Mouse (Mus musculus): ENCODE data around the gene Coq10b. TPM values are rescaled to one million over a fixed set of nuclear protein-coding genes. Genes with fewer than 3 reads are reported as not detected.
"Not testable (repeated sequence)": the region's sequence is repeated elsewhere in the genome, so short reads cannot be mapped to it uniquely, and the experiment has no call there.

Coq10b gene
- total RNA-seq, 2 experiments from 2014 or later: 34.8 to 38.7 TPM

DNA sequence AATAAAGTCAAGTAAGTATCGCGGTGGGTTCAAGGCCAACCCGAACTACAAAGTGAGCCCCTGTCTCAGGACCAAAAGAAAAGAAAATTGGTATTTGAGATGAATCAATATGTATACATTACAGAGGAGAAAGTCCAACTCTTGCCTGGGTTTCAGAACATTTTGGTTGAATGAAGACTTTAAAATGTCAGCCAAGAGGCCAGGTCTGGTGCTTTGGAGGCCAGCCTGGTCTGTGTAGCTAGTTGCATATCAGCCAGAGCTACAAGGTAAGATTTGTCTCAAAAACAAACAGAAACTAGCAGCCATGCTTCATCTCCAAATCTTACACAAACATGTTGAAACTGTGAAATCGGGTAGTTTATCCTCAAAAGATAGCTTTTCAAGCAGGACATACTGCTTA, 1.0 kb downstream of the Coq10b start:
- intact Hi-C loops (cut with DNase I): loop anchor here (2.0 kb wide), 1 partner anchor 33 kb away; no protein-coding TSS in a partner anchor
- no peak for DNase-seq

DNA sequence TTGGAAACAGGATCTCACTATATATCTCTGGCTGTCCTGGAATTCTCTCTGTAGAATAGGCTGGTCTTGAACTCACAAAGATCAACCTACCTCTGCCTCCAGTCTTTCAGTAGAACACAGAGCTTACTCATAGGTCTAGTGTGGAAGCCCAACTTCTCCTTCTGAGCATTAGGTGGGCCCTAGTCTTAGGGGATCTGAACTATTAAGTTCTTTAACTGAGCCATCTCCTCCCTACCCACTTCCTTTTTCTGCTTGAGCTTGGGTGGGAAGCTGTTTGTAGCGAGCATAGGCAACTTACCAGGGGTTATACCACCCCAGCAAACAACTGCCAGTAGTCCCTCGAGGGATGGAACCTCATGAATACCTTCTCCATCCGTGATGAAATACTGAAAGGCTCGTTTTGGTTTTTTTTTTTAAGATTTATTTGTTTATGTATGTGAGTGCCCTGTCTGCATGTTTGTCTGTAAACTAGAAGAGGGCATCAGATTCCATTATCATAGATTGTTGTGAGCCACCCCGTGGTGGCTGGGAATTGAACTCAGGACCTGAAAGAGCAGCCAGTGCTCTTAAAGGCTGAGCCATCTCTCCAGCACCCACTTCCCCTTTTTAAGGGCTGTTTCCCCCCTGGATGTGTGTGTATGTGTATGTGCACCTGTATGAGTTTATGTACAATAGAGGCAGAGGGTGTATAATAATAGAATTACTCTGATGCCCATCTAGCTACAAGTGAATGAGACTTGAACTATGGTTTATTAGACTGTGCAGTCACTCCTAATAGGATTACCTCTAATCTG, 2.9 kb downstream of the Coq10b start:
- intact Hi-C loops (cut with DNase I): no loop called here
- no peak for DNase-seq

DNA sequence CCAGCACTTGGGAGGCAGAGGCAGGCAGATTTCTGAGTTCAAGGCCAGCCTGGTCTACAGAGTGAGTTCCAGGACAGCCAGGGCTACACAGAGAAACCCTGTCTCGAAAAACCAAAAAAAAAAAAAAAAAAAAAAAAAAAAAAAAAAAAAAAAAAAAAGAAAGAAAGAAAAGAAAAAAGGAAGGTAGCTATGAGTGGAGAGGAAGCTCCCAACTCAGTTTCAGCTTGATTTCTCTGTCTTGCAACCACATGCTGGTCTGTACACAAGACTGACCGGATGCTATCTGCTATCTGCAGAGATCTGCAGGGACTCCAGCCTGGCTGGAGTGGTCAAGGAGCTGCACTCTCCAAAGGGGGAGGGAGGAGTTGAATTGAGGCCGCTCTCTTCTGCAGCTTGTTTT, 5.8 kb downstream of the Coq10b start:
- DNase-seq; intact Hi-C loops (cut with DNase I): not testable (repeated sequence)

DNA sequence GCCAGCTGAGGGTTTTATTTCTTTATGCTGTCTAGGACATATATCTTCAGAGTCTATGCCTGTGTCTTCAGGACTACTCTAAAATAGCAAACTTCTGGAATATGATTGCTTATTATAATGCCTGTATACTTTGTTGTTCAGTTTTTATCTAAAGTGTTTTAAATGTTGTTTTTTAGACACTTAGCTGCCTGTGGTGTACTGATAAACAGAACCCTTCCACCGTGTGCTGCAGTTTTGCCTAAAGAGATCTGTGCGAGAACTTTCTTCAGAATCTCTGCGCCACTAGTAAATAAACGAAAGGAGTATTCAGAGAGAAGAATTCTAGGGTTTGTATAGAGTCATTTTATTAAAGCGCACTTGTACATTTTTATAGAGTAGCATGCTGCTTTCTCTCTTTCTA, 8.5 kb downstream of the Coq10b start:
- no peak for DNase-seq
- intact Hi-C loops (cut with DNase I): no loop called here

DNA sequence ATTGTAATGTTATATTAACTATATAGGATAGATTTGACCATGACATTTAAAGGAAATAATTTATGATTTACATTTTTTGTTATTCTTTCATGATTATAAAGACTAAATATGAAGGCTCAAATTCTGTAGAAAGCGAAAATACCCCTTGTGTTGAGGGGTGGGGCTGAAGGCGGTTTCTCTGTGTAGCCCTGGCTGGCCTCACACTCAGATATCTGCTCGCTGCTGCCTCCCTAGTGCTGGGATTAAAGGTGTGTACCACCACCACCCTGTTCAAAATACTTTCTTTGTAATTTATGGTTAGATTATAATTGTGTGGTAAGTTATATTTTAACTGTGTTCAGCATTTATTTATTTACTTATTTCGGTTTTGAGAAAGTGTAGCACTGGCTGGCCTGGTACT, 9.2 kb downstream of the Coq10b start:
- intact Hi-C loops (cut with DNase I): no loop called here
- no peak for DNase-seq

DNA sequence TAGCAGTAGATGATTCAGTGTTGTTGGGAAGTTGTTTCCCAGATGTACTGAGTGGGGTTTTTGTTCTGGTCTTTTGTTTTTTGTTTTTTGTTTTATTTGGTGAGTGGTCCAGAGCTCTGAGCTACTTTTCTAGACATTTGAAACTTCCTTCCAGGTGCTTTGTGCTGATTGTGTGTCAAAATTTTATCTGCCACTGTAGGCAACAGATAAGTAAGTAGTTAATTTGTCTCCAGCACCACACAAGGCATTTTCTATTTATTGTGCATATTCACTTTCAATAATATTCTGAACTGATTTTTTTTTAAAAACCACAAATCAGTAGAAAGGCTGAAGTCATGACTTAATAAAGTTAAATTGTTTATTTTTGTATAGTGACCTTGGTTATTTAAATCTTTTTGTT, 19.8 kb downstream of the Coq10b start:
- DNase-seq; intact Hi-C loops (cut with DNase I): not testable (repeated sequence)

DNA sequence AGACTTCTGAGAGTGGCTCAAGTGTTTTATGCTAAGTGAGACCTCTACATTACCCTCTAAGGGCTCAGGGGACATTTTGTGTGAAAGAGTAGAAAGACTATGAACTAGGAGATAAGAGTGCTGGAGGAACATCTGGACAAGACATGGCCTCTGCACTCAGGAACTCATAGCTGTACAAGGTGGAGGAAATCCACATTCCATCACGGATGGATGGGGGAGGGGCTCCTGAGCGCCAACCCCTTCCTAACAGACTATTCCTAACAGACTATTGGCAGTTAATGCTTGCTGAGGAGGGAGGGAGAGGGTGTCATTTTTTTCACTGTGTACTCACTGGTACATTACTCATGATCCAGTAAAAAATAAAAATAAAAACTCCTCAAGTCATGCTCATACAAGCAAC, 22.2 kb downstream of the Coq10b start:
- intact Hi-C loops (cut with DNase I): no loop called here
- DNase-seq: no peak

DNA sequence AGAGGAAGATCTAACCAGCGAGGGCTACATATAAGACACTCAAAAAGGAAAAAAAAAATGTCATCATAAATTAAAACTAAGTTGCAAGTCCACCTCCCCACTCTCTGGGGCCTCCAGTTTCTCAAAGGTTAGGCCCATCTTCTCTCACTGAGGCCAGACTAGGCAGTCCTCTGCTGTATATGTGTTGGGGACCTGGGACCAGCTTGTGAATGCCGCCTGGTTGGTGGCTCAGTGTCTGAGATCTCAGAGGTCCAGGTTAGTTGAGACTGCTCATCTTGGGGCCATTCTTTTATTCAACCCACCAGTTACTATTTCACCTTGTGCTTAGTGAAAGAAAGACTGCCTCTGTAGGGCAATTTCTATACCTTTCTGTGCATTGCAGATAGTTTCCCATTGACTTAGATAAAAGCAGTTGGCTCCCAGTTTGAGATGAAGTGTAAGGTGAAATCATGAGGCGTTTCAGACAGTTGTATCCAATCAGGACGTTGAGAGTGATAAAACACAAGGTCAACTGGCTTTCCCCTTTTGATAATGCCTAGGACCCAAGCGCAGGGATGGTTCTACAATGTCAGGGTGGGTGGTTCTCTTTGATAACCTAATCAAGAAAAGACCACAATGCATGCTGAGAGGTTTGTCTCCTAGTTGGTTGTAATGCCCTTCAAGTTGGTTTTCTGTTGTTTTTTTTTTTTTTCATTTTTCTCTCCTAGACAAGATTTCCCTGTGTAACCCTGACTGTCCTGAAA, 23.3 kb downstream of the Coq10b start:
- no peak for DNase-seq
- intact Hi-C loops (cut with DNase I): no loop called here

DNA sequence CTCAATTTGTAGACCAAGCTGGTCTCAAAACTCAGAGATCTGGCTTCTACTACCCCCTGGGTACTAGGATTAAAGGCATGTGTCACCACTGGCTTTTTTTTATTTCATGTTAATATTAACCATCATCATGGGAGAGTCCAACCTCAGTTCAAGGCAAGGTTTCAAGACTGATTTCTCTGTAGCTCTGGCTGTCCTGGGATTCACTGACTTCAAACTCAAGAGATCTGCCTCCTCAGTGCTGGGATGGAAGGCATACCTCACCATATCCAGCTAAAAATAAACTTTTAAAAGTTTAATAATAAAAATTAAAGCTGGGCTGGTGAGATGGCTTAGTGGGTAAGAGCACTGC, 23.8 kb downstream of the Coq10b start:
- intact Hi-C loops (cut with DNase I): no loop called here
- no peak for DNase-seq

DNA sequence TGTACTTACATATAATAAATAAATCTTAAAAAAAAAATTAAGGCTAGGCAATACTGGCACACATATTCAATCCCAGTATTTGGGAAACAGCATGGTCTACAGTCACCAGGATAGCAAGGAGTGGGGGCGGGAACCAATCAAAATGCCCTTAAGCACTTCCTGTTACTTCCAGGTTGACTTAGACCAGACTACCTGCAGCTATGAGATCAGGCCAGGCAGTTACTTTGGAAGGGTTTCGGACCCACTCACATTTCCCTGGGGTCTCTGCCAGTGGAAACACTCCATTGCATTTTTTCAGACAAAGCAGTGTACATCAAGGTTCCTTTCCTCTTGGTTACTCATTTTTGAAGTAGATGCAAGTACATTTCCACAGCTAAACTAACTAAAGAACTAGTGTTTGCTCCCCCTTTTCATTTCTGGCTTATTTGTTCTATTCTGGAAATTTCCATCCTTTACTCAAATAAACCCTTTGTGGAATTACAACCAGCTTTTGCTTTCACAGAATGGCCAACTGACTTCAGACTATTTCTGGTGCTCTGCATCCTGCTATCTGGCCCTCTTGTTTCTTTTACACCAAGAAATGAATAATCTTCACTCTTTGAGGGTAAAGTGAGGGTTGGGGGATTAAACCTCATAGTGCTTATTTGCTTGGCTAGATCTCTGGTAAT, 24.4 kb downstream of the Coq10b start:
- DNase-seq: no peak
- intact Hi-C loops (cut with DNase I): no loop called here

DNA sequence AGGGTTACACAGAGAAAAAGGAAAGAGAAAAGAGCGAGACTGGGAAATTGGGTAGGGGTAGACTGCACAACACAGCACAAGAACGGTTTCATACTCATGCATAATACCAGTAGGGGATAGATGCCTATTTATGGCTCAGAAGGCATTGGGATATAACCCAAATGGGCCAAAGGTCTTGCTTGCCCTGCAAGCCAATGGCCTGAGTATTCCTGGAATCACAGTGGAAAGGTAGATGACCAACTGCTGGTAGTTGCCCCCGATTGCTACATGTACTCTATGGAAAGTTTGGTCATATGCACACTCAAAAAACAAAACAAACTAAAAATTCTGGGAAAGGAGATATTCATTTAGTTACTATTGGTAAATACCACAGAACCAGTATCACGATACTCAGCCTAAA, 27.1 kb downstream of the Coq10b start:
- DNase-seq: peak; percentile 66 to 70
- intact Hi-C loops (cut with DNase I): loop anchor here (5.0 kb wide), 1 partner anchor 87 kb away; no protein-coding TSS in a partner anchor

DNA sequence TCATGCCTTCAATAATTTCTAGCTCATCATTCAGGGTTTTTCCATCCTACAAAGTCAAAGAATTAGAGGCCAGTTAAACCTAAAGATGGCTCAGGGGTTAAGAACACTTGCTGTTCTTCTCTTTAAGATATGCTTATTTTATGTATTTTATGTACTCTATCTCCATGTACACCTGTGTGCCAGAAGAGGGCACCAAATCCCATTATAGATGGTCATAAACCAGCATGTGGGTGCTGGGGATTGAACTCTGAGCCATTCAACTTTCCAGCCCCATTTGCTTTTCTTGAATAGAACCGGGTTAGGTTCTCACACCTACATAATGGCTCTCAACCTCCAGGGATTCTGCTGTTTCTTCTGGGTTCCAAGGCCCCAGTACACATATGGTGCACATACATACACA, 29.5 kb downstream of the Coq10b start:
- DNase-seq: no peak
- intact Hi-C loops (cut with DNase I): loop anchor here (5.0 kb wide), 1 partner anchor 90 kb away; no protein-coding TSS in a partner anchor

DNA sequence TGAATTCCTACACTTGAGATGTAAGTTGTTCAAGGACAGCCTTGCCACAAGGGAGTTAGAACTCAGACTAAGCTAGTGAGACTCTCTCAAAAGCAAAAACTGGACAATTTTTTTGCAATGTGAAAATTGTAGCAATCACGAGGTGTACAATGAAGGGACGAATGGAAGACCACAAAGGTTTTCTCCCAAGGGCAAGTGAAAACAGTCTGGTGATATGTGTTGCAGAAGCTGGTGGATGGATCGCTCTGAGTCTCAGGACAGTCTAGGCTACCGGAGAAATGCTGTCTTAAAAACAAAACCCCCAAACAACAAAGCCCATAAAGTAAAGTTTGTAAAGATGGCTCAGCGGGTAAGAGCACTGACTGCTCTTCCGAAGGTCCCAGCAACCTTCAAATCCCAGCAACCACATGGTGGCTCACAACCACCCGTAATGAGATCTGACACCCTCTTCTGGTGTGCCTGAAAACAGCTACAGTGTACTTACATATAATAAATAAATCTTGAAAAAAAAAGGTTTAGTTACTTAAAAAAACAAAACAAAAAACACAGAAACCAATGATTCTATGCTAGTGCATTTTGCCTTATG, 33.3 kb downstream of the Coq10b start:
- no peak for DNase-seq
- intact Hi-C loops (cut with DNase I): loop anchor here (2.0 to 5.0 kb wide), 4 partner anchors 33 to 296 kb away; partner anchors contain the start of genes Coq10b, Mob4 and Rftn2

DNA sequence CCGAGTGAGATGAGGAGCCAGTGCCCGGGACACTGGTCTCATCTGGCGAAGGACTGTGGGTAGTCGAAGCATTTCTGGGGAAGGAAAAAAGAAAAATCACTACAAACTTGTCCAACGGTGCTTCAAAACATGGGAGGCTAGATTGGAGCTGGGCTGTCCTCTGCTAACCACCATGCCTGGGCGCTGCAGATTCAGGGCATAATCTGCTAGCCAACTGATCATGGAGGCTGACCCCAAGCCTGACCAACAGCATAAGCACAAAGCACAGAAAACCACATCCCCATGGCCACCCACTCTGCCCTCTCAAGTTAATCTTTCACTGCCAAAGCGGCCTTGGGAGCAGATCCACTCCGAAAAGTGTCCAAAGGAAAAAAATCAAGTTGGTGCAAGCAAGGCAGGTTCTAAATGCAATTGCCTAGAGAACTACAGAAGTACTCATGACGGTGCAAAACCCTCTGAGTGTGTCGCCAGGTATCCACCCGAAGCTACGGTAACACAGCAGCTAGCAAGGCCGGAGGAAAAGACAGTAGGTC, 34.4 kb downstream of the Coq10b start:
- peak in 1 of 2 experiments; percentile 31 for DNase-seq
- intact Hi-C loops (cut with DNase I): loop anchor here (1.0 to 5.0 kb wide), 5 partner anchors 34 to 295 kb away; partner anchors contain the start of genes Coq10b, Mob4, Rftn2 and Sf3b1

DNA sequence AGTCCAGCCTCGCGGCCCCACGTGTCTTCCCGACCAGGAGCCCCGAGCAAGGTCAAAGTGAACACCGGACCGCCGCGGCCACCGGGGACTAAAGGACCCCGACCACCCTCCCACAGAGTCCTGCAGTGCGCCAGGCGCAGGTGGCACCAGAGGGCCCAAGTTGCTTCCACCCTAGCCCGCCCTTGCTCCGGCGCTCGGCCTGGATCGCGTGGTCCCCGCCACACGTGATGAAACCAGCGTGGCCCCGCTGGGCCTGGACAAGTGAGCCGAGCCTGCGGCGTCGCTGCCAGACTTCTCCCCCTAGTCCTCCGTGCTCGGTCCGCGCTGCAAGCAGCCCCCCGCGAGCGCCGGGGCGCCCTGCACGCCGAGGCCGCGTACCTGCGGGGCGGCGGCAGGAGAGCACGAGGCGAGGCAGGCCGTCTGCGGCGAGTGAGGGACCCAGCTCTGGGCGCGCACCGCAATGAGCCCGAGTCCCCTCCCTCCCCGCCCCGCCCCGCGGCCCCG, 34.9 kb downstream of the Coq10b start:
- peak; percentile 78 to 83 for DNase-seq
- intact Hi-C loops (cut with DNase I): loop anchor here (1.0 to 5.0 kb wide), 5 partner anchors 35 to 295 kb away; partner anchors contain the start of genes Coq10b, Mob4, Rftn2 and Sf3b1

DNA sequence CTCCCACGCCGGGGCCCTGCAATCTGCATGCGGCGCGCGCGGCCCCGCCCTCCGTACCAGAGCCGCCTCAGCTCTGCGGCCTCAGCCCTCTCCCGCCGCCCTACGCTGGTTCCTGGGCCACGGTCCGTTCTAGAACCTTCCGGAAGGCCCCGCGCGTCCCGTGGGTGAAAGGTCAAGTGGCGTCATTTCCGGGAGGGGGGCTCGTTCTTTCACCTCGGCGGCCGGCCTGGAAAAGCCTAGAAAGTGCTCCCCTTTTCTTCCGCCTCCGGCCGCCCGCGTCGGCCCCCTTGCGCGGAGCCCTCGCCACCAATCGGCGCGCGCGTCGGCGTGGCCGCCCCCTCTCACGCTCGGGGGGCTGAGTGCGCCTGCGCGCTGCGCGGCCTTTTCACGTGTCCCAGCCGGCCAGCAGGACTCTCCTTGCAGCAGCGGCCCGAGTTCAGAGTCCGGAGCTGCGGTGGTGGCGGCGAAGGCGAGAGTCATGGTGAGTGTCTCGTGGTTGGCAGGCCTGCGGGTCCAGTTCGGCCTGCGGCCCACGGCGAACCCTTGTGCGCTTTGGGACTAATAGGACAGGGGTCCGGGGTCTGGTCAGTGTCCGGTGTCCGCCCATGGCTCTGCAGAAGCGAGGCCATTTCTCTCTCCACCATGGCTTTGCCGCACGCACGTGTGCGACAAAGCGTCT, 35.5 kb downstream of the Coq10b start, which contains the start of the genes Hspe1 and Hspd1:
TSS of gene Hspe1 (plus strand) at position 201 of the 679 bp plus-strand sequence.
TSS of gene Hspd1 (minus strand) at position 312 of the 679 bp plus-strand sequence.
- peak; percentile 99 to 100 for DNase-seq
- intact Hi-C loops (cut with DNase I): loop anchor here (1.0 to 5.0 kb wide), 5 partner anchors 35 to 294 kb away; partner anchors contain the start of genes Coq10b, Mob4, Rftn2 and Sf3b1

DNA sequence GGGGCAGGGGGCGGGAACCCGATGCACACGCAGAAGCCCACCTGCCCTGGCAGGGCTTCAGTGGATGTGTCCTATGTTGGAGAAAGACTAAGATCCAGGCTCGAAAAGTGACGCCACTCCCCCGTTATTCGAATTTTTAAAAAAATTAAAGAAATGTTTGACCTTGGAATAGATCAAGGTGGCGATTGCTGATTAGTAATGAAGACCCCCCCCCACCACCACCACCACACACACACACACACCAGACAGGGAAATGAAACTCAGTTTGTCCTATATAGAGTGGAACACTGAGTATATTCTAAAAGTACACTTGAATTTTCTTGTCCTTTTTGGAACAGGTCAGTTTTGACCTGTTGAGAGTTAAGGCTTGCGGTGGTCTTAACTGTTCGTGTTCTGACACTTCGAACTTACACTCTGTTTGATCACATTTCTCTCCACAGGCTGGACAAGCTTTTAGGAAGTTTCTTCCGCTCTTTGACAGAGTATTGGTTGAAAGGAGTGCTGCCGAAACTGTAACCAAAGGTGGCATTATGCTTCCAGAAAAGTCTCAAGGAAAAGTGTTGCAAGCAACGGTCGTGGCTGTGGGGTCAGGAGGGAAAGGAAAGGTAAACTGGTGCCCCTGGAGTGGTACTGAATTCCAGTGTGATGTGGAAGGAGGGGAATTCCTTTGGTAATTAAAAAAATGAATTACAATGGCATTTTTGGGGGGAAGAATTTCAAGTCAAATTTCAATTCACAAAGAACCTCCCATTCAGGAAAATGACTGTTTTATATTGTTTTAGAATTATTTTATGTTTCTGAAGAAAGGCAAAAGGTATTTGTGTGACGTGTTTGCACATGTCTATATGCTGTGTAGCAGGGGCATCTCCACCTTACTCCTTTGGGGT, 36.3 kb downstream of the Coq10b start:
- DNase-seq: no peak
- intact Hi-C loops (cut with DNase I): loop anchor here (5.0 kb wide), 2 partner anchors 138 to 293 kb away; partner anchors contain the start of gene Rftn2

DNA sequence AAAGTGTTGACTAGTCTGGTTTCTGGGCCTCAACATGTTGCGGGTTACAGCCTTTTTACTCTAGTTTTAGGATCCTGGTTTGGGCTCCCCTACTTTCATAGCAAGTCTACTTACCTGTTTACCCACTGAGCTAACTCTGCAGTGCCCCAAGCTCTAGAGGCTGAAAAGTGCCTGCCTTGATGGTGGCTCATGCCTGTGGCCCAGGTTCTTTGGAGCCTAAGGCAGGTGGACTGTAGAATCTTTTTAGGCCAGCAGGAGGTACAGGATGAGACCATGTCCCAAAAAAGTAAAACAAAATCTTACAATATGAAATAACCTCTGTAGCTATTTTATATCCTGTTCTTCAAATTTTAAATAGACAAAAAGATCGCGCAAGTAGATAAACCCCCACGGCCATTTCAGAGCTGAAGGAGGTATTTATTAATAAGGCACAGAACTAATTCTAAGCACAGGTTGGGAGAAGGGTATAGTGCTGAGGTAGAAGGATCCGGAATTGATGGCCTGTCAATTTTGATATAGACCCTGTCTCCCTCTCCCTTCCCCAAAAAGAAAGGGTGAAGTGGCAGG, 37.0 kb downstream of the Coq10b start:
- no peak for DNase-seq
- intact Hi-C loops (cut with DNase I): loop anchor here (5.0 kb wide), 2 partner anchors 138 to 293 kb away; partner anchors contain the start of gene Rftn2
